Mouse (Mus musculus): Measurements from ENCODE around the gene Lmtk3.

GRCm38 (mm10) chr7:45848447-45849027 lies 65.0 kb downstream of the Lmtk3 start:
- no peak for TF ChIP-seq EP300 (IDR thresholded peaks at IDR 0.05; ENCODE audit: low read depth)
- TF ChIP-seq CTCF (IDR thresholded peaks at IDR 0.05; ENCODE audit: low read depth): no peak
